Mouse (Mus musculus) kidney, adult 2 months (tissue): ENCODE data around the gene Rae1.

Experiments used
- CTCF ChIP-seq: fragments of 200-500 bp; conservative IDR thresholded peaks from 2 replicates; pipeline ENCODE4 v1.5.1; 2011; ENCODE audit warnings: low read depth, mild to moderate bottlenecking, control low read depth, low read length, moderate library complexity, mixed read lengths; ENCODE audit not compliant: insufficient read depth, insufficient read length
- POLR2A ChIP-seq: fragments of 200-500 bp; IDR thresholded peaks from one replicate; pipeline ENCODE4 v1.6.1; 2011; ENCODE audit warnings: low read depth, low read length, control low read depth

GRCm38 (mm10) chr2:173047471-173047870, 47.6 kb downstream of the Rae1 start:
- TF ChIP-seq POLR2A, result no peak
- no peak for TF ChIP-seq CTCF
